Mouse (Mus musculus) liver, embryonic 18 days (tissue): Measurements from ENCODE around the gene BC049715. TPM values are rescaled to one million over a fixed set of nuclear protein-coding genes. Genes with fewer than 3 reads are reported as not detected.

Source experiments
- polyA plus RNA-seq: library from polyadenylated mRNA; depleted of rRNA; stranded (reverse); fragments of >200 nt; gene quantifications from 2 replicates; pipeline ENCODE4 v1.2.3, GENCODE M21; 2012; rRNA removed

The BC049715 gene
- 0.29 and 0.90 TPM in 2 replicates for polyA plus RNA-seq

GRCm38 (mm10) chr6:136827516-136827880 lies at the start of gene BC049715:
BC049715 (plus strand) TSS chr6:136827626.

GRCm38 (mm10) chr6:136781377-136781986 lies 45.9 kb upstream of the BC049715 start, which contains the start of gene Gucy2c:
Gucy2c (minus strand) TSS chr6:136781765.

GRCm38 (mm10) chr6:136803739-136804633 lies 23.4 kb upstream of the BC049715 start, which contains the start of gene Hist4h4:
Hist4h4 (minus strand) TSS chr6:136804415.

GRCm38 (mm10) chr6:136808014-136808417 lies 19.4 kb upstream of the BC049715 start, which contains the start of gene H2afj:
H2afj (plus strand) TSS chr6:136808244.

GRCm38 (mm10) chr6:136827881-136828561 lies 595 bp downstream of the BC049715 start, which contains the start of gene Wbp11:
Wbp11 (minus strand) TSS chr6:136828233.

GRCm38 (mm10) chr6:136835352-136835751 lies 7.9 kb downstream of the BC049715 start, which contains the start of gene Smco3:
Smco3 (minus strand) TSS chr6:136835452.

GRCm38 (mm10) chr6:136857186-136857872 lies 29.9 kb downstream of the BC049715 start, which contains the start of gene Art4:
Art4 (minus strand) TSS chr6:136857733.

GRCm38 (mm10) chr6:136875670-136876069 lies 48.2 kb downstream of the BC049715 start, which contains the start of gene Mgp:
Mgp (minus strand) TSS chr6:136875823.

Other genes with a start within 250 kb of the BC049715 start
- 22.4 and 25.5 TPM in 2 replicates for gene Plbd1, start 165.7 kb upstream of the BC049715 start, polyA plus RNA-seq
- gene Gucy2c, start 45.9 kb upstream of the BC049715 start, polyA plus RNA-seq: 0.75 and 0.83 TPM in 2 replicates
- gene Hist4h4, start 23.2 kb upstream of the BC049715 start, polyA plus RNA-seq: 0.76 and 0.89 TPM in 2 replicates
- 92.2 and 105 TPM in 2 replicates for gene H2afj, start 19.4 kb upstream of the BC049715 start, polyA plus RNA-seq
- 19.3 and 23.3 TPM in 2 replicates for gene Wbp11, start 607 bp downstream of the BC049715 start, polyA plus RNA-seq
- 0.04 and 0.12 TPM in 2 replicates for gene Smco3, start 7.8 kb downstream of the BC049715 start, polyA plus RNA-seq
- gene Art4, start 30.1 kb downstream of the BC049715 start, polyA plus RNA-seq: 10.2 and 11.2 TPM in 2 replicates
- gene Mgp, start 48.2 kb downstream of the BC049715 start, polyA plus RNA-seq: 9.0 and 9.7 TPM in 2 replicates
- 0.44 and 0.49 TPM in 2 replicates for gene Erp27, start 94.6 kb downstream of the BC049715 start, polyA plus RNA-seq
- gene Pde6h, start 96.2 kb downstream of the BC049715 start, polyA plus RNA-seq: 0.10 TPM in 2 replicates
- 173 and 214 TPM in 2 replicates for gene Arhgdib, start 114.3 kb downstream of the BC049715 start, polyA plus RNA-seq